Mouse (Mus musculus): ENCODE results near the gene Dolpp1. TPM values are rescaled to one million over a fixed set of nuclear protein-coding genes. Genes with fewer than 3 reads are reported as not detected.

Dolpp1 gene
- total RNA-seq, 1 experiment: 55.6 TPM

- H3K27ac ChIP-seq (ENCODE audit: insufficient read depth, low read depth, low read length, poor library complexity, severe bottlenecking): no peak overlapping the region
- no peaks in the 10 kb centered on the region for H3K9me3 ChIP-seq (ENCODE audit: control insufficient read depth, insufficient read depth, low read depth, low read length)
- peaks cover 5% of the 10 kb centered on the region; the same call in 1 of the 2 replicates for H3K36me3 ChIP-seq (ENCODE audit: control insufficient read depth, insufficient read depth, low read length, poor library complexity, severe bottlenecking)
- peaks cover 0 to 11% of the 10 kb centered on the region in 2 experiments; a peak in 1 of 4 replicates for H3K4me1 ChIP-seq (ENCODE audit: control insufficient read depth in 2 of 2, insufficient read depth in 2 of 2, low read length in 2 of 2, poor library complexity in 1 of 2)
- H3K4me3 ChIP-seq (ENCODE audit: insufficient read depth in 1 of 2, low read depth in 1 of 2, low read length in 2 of 2, poor library complexity in 1 of 2, severe bottlenecking in 1 of 2): no peak overlapping the region
- in situ Hi-C loops (cut with MboI; ENCODE audit: low sequenced_read_pairs in 2 of 2, unreplicated experiment in 2 of 2): no loop called here
- TF ChIP-seq MAFK (IDR thresholded peaks at IDR 0.05; ENCODE audit: insufficient read depth, low read depth, low read length): no peak
- no peak overlapping the region for H3K9ac ChIP-seq (ENCODE audit: insufficient read depth, low read depth, low read length, poor library complexity, severe bottlenecking)
- no peak for DNase-seq (ENCODE audit: low read depth, low spot score)
Measured at GRCm38 (mm10) chr2:30408452-30409100, 16.5 kb downstream of the Dolpp1 start.

- Histone ChIP-seq H3K4me1 (ENCODE audit: control insufficient read depth in 2 of 2, insufficient read depth in 2 of 2, low read length in 2 of 2, poor library complexity in 1 of 2) (peaks cover 0 to 10% of the 10 kb centered on the region in 2 experiments; a peak in 2 of 4 replicates), H3K4me3 (ENCODE audit: insufficient read depth in 1 of 2, low read depth in 1 of 2, low read length in 2 of 2, poor library complexity in 1 of 2, severe bottlenecking in 1 of 2) (no peak overlapping the region), H3K36me3 (ENCODE audit: control insufficient read depth, insufficient read depth, low read length, poor library complexity, severe bottlenecking) (peaks cover 5% of the 10 kb centered on the region; the same call in 1 of the 2 replicates), H3K9ac (ENCODE audit: insufficient read depth, low read depth, low read length, poor library complexity, severe bottlenecking) (no peak overlapping the region), H3K9me3 (ENCODE audit: control insufficient read depth, insufficient read depth, low read depth, low read length) (no peaks in the 10 kb centered on the region), H3K27ac (ENCODE audit: insufficient read depth, low read depth, low read length, poor library complexity, severe bottlenecking) (no peak overlapping the region)
- in situ Hi-C loops (cut with MboI; ENCODE audit: low sequenced_read_pairs in 2 of 2, unreplicated experiment in 2 of 2): no loop called here
- no peak for TF ChIP-seq MAFK (IDR thresholded peaks at IDR 0.05; ENCODE audit: insufficient read depth, low read depth, low read length)
- no peak for TF ChIP-seq ZNF384 (IDR thresholded peaks at IDR 0.05; ENCODE audit: low read depth, low read length)
- TF ChIP-seq CHD2 (IDR thresholded peaks at IDR 0.05; ENCODE audit: low read depth, low read length): no peak
- TF ChIP-seq HCFC1 (IDR thresholded peaks at IDR 0.05; ENCODE audit: borderline replicate concordance, insufficient read depth, low read length): no peak
- no peak for TF ChIP-seq ZC3H11A (IDR thresholded peaks at IDR 0.05; ENCODE audit: borderline replicate concordance, low read depth, low read length)
- DNase-seq (ENCODE audit: low read depth, low spot score): no peak
Measured at GRCm38 (mm10) chr2:30409454-30410176, 17.6 kb downstream of the Dolpp1 start.

DNA sequence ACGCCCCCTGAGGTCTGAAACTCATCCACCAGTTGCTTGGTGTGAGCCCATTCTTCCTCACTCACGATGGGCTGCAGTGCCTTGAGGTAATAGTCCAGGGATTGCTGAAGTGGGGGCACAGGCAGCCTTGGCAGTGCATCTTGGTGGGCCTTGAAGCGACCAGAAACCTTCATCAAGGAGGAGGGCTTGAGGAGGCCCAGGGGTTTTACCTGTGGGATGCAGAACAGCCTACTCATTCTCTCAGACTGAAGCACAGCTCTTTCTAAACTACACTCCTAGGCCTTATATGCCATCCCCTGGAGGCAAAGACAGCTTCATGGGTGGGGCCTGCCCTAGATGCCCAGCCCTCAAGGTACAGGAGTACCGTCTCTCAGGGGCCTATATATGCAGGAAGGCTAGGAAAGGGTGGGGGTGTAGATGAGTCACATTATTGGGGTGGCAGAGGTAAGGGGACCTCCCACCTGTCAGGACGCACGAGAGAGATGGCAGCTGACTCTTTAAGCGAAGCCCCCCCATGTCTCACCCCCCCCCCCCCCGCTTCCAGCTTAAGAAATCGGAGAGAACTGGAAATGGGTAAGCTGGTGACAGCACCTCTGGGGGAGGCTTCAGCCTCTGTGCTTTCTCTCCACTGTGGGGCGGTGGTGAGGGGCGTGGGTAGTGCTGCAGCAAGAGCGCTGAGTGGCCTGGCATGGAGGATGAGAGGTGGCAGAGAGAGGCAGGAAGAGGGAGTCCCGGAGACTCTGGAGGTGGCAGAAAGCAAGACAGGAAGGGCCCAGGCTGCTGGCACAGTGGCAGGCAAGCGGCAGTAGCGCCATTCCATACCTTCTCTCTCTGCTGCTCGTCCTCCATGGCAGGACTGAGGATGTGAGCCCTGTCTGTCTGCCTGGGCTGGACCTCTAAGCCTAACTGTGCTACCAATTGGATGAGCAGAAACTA lies 21.3 kb downstream of the Dolpp1 start:
- Histone ChIP-seq H3K4me3 (ENCODE audit: insufficient read depth in 1 of 2, low read depth in 1 of 2, low read length in 2 of 2, poor library complexity in 1 of 2, severe bottlenecking in 1 of 2) (no peak overlapping the region), H3K27ac (ENCODE audit: insufficient read depth, low read depth, low read length, poor library complexity, severe bottlenecking) (no peak overlapping the region), H3K9me3 (ENCODE audit: control insufficient read depth, insufficient read depth, low read depth, low read length) (no peaks in the 10 kb centered on the region), H3K36me3 (ENCODE audit: control insufficient read depth, insufficient read depth, low read length, poor library complexity, severe bottlenecking) (peaks cover 3% of the 10 kb centered on the region; the same call in 1 of the 2 replicates), H3K9ac (ENCODE audit: insufficient read depth, low read depth, low read length, poor library complexity, severe bottlenecking) (no peak overlapping the region), H3K4me1 (ENCODE audit: control insufficient read depth in 2 of 2, insufficient read depth in 2 of 2, low read length in 2 of 2, poor library complexity in 1 of 2) (peaks cover 0 to 4% of the 10 kb centered on the region in 2 experiments; a peak in 3 of 4 replicates)
- DNase-seq (ENCODE audit: low read depth, low spot score): no peak
- in situ Hi-C loops (cut with MboI; ENCODE audit: low sequenced_read_pairs in 2 of 2, unreplicated experiment in 2 of 2): no loop called here
- TF ChIP-seq ZC3H11A (IDR thresholded peaks at IDR 0.05; ENCODE audit: borderline replicate concordance, low read depth, low read length) (no peak), CHD2 (IDR thresholded peaks at IDR 0.05; ENCODE audit: low read depth, low read length) (no peak), HCFC1 (IDR thresholded peaks at IDR 0.05; ENCODE audit: borderline replicate concordance, insufficient read depth, low read length) (no peak), ZNF384 (IDR thresholded peaks at IDR 0.05; ENCODE audit: low read depth, low read length) (no peak), MAFK (IDR thresholded peaks at IDR 0.05; ENCODE audit: insufficient read depth, low read depth, low read length) (no peak)

DNA sequence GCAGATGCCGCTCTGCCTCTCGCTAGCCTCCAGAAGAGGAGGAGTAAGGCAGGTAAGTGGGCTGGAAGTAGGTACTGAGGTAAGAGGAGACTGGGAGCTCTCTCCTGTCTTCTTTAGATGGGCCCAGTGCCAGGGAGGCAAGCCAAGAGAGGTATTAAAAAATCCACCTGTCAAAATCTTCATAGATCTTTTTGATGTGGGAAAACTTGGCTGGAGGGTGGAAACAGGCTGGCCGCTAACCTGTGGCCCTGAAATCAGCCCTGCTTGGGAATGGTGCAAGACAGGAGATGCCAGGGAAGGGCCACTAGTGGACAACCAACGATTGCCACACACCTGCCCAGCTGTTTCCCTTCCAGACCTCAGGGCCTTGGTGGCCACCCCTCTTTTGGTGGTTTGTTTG lies 22.0 kb downstream of the Dolpp1 start:
- no peak for TF ChIP-seq CHD2 (IDR thresholded peaks at IDR 0.05; ENCODE audit: low read depth, low read length)
- in situ Hi-C loops (cut with MboI; ENCODE audit: low sequenced_read_pairs in 2 of 2, unreplicated experiment in 2 of 2): no loop called here
- Histone ChIP-seq H3K27ac (ENCODE audit: insufficient read depth, low read depth, low read length, poor library complexity, severe bottlenecking) (no peak overlapping the region), H3K4me3 (ENCODE audit: insufficient read depth in 1 of 2, low read depth in 1 of 2, low read length in 2 of 2, poor library complexity in 1 of 2, severe bottlenecking in 1 of 2) (no peak overlapping the region), H3K9me3 (ENCODE audit: control insufficient read depth, insufficient read depth, low read depth, low read length) (no peaks in the 10 kb centered on the region), H3K9ac (ENCODE audit: insufficient read depth, low read depth, low read length, poor library complexity, severe bottlenecking) (no peak overlapping the region), H3K36me3 (ENCODE audit: control insufficient read depth, insufficient read depth, low read length, poor library complexity, severe bottlenecking) (peaks cover 3% of the 10 kb centered on the region; the same call in 1 of the 2 replicates), H3K4me1 (ENCODE audit: control insufficient read depth in 2 of 2, insufficient read depth in 2 of 2, low read length in 2 of 2, poor library complexity in 1 of 2) (peaks cover 0 to 10% of the 10 kb centered on the region in 2 experiments; a peak in 3 of 4 replicates)
- DNase-seq (ENCODE audit: low read depth, low spot score): no peak
